Mouse (Mus musculus) myocyte (in vitro differentiated cells): ENCODE measurements at regions not wholly inside any gene's neighbourhood (a gene's known extent, or its start where the extent isn't known, plus 50 kb on each side); places are given as distances from the start of the nearest gene placed in this dataset.

ENCODE experiments used
- POLR2A ChIP-seq: IDR thresholded peaks from one replicate; pipeline ENCODE4 v1.6.1; 2011; ENCODE audit warnings: low read depth, mild to moderate bottlenecking, control low read depth, moderate library complexity; ENCODE audit not compliant: insufficient read length
- USF1 ChIP-seq: IDR thresholded peaks from one replicate; pipeline ENCODE4 v1.6.1; 2011; ENCODE audit warnings: low read depth, mild to moderate bottlenecking, control low read depth, moderate library complexity

- TF ChIP-seq POLR2A (no peak), USF1 (no peak)
Observed at GRCm38 (mm10) chr4:39644136-39644535, 194.0 kb downstream of the 1700009N14Rik start.
